Mouse (Mus musculus) cerebellum, adult 11-12 months (tissue): ENCODE measurements around the gene Glt1d1.
"Not testable (repeated sequence)": the region's sequence is repeated elsewhere in the genome, so short reads cannot be mapped to it uniquely, and the experiment has no call there.

Experiments used
- DNase-seq: peaks from one replicate; pipeline ENCODE4 v3.0.0; 2022

The Glt1d1 gene

GRCm38 (mm10) chr5:127703609-127704180, 71.6 kb downstream of the Glt1d1 start:
- no peak for DNase-seq

- no peak for DNase-seq
Measured at GRCm38 (mm10) chr5:127705225-127705624, 73.2 kb downstream of the Glt1d1 start.

GRCm38 (mm10) chr5:127705976-127706375, 73.9 kb downstream of the Glt1d1 start:
- no peak for DNase-seq

- DNase-seq = no peak
Measured at GRCm38 (mm10) chr5:127708143-127708542, 76.1 kb downstream of the Glt1d1 start.

GRCm38 (mm10) chr5:127714783-127715704, 83.0 kb downstream of the Glt1d1 start:
- DNase-seq = no peak

- no peak for DNase-seq
Measured at GRCm38 (mm10) chr5:127720591-127721379, 88.7 kb downstream of the Glt1d1 start.

GRCm38 (mm10) chr5:127722171-127722570, 90.1 kb downstream of the Glt1d1 start:
- DNase-seq = not testable (repeated sequence)

- DNase-seq = no peak
Measured at GRCm38 (mm10) chr5:127730351-127730750, 98.3 kb downstream of the Glt1d1 start.

- no peak for DNase-seq
Measured at GRCm38 (mm10) chr5:127741331-127741730, 109.3 kb downstream of the Glt1d1 start.

GRCm38 (mm10) chr5:127749540-127749939, 117.5 kb downstream of the Glt1d1 start:
- not testable (repeated sequence) for DNase-seq

- DNase-seq = no peak
Measured at GRCm38 (mm10) chr5:127751262-127751975, 119.4 kb downstream of the Glt1d1 start.

GRCm38 (mm10) chr5:127755594-127755993, 123.5 kb downstream of the Glt1d1 start:
- DNase-seq = no peak

- DNase-seq = no peak
Measured at GRCm38 (mm10) chr5:127756011-127756410, 123.9 kb downstream of the Glt1d1 start.

- no peak for DNase-seq
Measured at GRCm38 (mm10) chr5:127756671-127757423, 124.8 kb downstream of the Glt1d1 start.

- DNase-seq = no peak
Measured at GRCm38 (mm10) chr5:127758576-127758975, 126.5 kb downstream of the Glt1d1 start.
